8 mouse cellular contexts compared by ENCODE assay signal in the genomic region with DNA sequence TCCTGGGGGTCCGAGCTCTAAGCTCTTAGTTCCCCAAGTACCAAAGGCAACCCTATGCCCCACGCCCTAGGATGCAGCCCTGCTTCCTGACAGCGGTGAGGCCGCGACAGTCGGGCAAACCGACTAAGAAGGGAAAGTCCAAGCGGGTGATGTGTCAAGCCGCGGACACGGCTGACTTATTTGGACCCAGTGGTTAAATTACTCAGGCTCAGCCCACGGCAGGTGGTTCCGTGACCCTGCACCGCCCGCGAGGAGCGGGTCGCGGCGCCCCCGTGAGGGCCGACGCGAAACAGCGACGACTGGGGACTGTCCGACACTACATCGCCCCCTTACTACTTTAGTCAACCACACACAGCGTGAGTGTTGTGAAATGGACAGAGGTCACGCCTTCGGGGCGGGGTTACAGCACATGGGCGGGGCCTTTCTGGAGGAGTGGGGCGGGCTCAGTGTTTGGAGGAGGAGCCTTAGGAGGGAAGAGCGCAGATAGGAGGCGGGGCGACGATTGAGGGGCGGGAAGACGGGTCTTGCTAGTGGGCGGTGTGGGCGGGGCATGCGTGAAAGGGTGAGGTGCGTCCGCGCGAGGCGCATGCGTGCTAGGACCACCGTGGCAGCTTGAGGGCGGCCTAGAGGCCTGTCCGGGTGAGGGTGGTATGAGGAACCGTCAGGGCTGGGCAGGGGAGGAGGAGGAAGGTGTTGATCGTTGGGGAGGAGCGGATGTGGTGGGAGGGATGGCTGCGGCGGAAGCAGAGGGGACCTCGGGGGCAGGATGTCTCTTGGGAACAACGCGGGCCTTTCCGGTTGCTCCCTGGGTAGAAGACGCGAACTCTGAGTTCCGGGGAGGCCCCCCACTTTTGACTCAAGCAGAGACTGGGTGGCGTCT. TPM values are rescaled to one million over a fixed set of nuclear protein-coding genes. Genes with fewer than 3 reads are reported as not detected.
A peak's percentile ranks its signal among the peaks of the same experiment; 100 is the strongest.
DNase-seq lines count a peak whose midpoint lies in the region; ATAC-seq and TF ChIP-seq lines count a peak whose summit lies in the region.

A gene (plus strand): TSS at position 555 of the 880 bp plus-strand sequence.

- peak within 1 kb of the TSS; percentile 26; the same call in 1 of the 2 replicates for H3K27ac ChIP-seq in cortical plate, adult 2 months (ENCODE audit: insufficient read depth, low read length)

- peak within 1 kb of the TSS; percentile 87 for H3K4me3 ChIP-seq in cortical plate, adult 2 months (ENCODE audit: insufficient read depth, low read length)
- peak within 1 kb of the TSS; percentile 94 for H3K4me3 ChIP-seq in megakaryocyte, embryonic 14.5 days (replicated peaks)

- no peaks in the 10 kb centered on the region; the same call in 1 of the 2 replicates for H3K9me3 ChIP-seq in megakaryocyte, embryonic 14.5 days

- TF ChIP-seq CTCF in cortical plate, adult 2 months (IDR thresholded peaks at IDR 0.05; ENCODE audit: extremely low read depth, insufficient read depth, low read length) = peak; percentile 63

- H3K27me3 ChIP-seq in megakaryocyte, embryonic 14.5 days (replicated peaks) = no peaks in the 10 kb centered on the region

- peak; percentile 91 for TF ChIP-seq POLR2A in cortical plate, adult 2 months (IDR thresholded peaks at IDR 0.05; ENCODE audit: extremely low read depth, insufficient read depth, low read length)

- H3K4me1 ChIP-seq in cortical plate, adult 2 months (ENCODE audit: control insufficient read depth, insufficient read depth, low read length) = peaks cover 2% of the 10 kb centered on the region
- peaks cover 40% of the 10 kb centered on the region for H3K4me1 ChIP-seq in megakaryocyte, embryonic 14.5 days

- DNase-seq in gastrocnemius, adult 8-10 months (ENCODE audit: low spot score in 2 of 2) = peak; percentile 99
- peak; percentile 94 for DNase-seq in hindlimb bud, embryonic 11.5 days (ENCODE audit: extremely low spot score, low read depth, low spot score)
- peak; percentile 97 for DNase-seq in left cerebral cortex, adult 8-10 months (ENCODE audit: low spot score in 2 of 2)
- peak; percentile 98 to 99 for DNase-seq in right cerebral cortex, postnatal 10 days (ENCODE audit: low spot score in 2 of 2)
- DNase-seq in urinary bladder, postnatal 25 days (ENCODE audit: low spot score) = peak; percentile 98

- ATAC-seq in activated CD4-positive, CD25-positive, alpha-beta regulatory T cell, adult 4 months = peak; percentile 85

- peaks cover 26% of the 10 kb centered on the region for H3K36me3 ChIP-seq in megakaryocyte, embryonic 14.5 days (replicated peaks; ENCODE audit: low read length)

RNA-seq across cellular contexts. Expression of the gene that starts here (rescaled TPM):
- 10 to 100 TPM; 39.6 to 51.6 TPM for polyA plus RNA-seq in activated CD4-positive, CD25-positive, alpha-beta regulatory T cell, adult 4 months (2017; shearing (Covaris generic))
- polyA plus RNA-seq in cortical plate, adult 2 months (2012; rRNA removed) = 59.5 and 65.9 TPM in 2 replicates
- total RNA-seq in gastrocnemius, adult 8-10 months (2022) = 10 to 100 TPM; 64.3 to 84.3 (median 72.6) TPM
- 10 to 100 TPM; 44.4 to 56.2 (median 52.9) TPM for total RNA-seq in left cerebral cortex, adult 8-10 months (2022)
- polyA plus RNA-seq in megakaryocyte, embryonic 14.5 days (2012; ENCODE audit: insufficient read depth, low replicate concordance) = 2.9 and 3.9 TPM in 2 replicates

Comparison
In these comparisons a context has a peak if more than half of its experiments do, and no peak if none do; other contexts are left out.
1. Peak in every context shown above with its lines: DNase-seq, ATAC-seq, H3K4me3 ChIP-seq and H3K27ac ChIP-seq.